Mouse (Mus musculus) common myeloid progenitor, adult 5-6 weeks (primary cell): ENCODE results near the gene Dgcr2. TPM values are rescaled to one million over a fixed set of nuclear protein-coding genes. Genes with fewer than 3 reads are reported as not detected.

Experiments
- ATAC-seq: replicated peaks from 2 replicates; pipeline ENCODE4 v1.8.0; 2016; ENCODE audit warnings: low read depth, mild to moderate bottlenecking, moderate TSS enrichment, inconsistent platforms; ENCODE audit not compliant: poor library complexity, severe bottlenecking
- total RNA-seq: library from RNA; stranded (forward); fragments of 200-1000, 187-1606 nt; gene quantifications from 2 replicates; pipeline ENCODE4 v1.2.3, GENCODE M21; 2017

The Dgcr2 gene
- total RNA-seq, 1 experiment from 2014 or later: 43.8 TPM

DNA sequence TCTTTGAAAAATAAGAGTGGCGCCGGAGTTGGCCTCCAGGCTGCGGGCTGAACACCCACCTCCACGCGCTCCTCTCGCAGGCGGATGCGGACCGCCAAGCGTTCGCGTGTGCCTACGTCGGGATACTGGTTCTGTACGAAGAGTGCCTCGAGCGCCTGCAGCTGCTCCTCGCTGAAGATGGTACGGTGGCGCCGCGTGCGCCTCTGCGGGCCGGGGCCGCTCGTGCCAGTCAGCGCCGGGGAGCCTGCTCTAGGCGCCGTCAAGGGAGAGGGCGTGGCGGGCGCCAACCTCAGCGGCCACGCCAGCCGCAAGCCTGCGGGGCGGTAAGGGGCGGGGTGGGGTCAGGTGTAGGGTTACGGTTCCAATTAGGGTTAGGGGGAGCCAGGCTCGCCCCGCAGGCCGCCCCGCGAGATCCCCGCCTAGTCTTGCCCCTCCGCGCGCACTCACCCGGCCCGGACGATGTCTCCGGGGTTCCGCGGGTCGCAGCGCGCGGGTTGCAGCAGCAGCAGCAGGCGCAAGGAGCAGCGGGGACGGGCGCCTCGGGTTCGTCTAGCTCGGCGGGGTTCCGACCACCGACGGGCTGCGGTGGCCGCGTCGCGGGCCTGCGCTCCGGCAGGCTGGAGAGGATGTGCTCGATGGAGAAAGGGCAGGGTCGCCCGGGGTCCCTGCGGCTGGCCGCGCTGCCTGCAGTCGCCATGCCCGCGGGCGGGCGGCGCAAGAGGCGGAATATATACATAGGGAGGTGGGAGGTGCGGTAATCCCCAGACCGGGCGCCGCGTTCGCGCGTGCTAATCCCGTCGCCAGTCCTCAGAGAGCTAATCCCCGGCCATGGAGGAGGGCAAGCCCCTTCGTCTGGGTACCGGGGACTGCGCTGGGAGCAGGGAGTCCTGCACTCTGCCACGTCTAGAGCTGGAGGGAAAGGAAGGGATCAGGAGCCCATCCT is 16.2 kb upstream of the Dgcr2 start, which contains the start of gene Gsc2:
Gsc2 (minus strand) TSS at position 753 of the 943 bp plus-strand sequence.
- ATAC-seq: peak; percentile 10; the same call in 1 of the 2 replicates

DNA sequence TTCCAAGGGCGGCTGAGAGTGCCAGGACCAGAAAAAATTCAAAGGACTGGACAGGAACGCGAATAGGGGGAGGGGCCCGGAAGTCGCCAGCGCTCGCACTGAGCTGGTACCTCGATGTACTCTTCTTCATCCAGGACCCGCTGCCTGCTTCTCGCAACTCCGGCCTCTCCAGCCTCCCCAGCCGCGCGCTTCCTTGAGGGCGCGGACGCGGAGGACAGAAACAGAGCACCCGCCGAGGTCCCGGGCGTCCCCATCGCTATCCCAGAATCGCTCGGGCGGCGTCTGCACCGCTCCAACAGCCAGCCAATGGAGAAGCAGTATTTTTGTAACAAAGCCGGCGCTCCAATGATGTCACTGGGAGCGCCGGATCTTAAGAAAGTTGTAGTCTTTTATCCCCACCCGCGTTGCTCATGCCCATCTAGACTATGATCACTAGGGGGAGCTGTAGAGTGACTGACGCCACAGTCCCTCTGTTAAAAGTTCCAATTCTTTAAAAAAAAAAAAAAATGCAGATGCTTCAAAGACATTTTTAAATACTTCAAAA is 12.8 kb upstream of the Dgcr2 start, which contains the start of gene Ess2:
Ess2 (minus strand) TSS at position 297 of the 544 bp plus-strand sequence.
- ATAC-seq: peak; percentile 95

DNA sequence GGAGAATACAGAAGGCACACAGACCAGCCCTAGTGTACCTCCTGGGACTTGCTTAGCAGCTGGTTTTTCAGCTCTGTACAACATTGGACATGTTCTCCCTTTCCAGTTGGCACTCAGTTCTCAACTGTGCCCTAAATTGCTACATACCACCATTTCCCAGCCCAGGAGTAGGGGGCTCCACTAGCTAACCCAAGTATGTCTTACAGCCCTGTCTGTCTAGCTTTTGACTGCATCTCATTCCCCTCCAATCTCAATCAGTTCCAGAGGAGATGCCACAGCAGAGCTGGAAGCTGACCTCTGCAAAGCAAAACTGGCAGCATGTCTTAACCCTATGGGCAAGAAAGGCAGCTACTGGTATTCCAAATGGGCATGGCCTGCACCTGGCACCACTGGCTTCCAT is 2.3 kb downstream of the Dgcr2 start:
- ATAC-seq: no peak

- ATAC-seq: no peak
These were observed 4.4 kb downstream of the Dgcr2 start, which contains the start of gene Tssk1 for GRCm38 (mm10) chr16:17893923-17894322. Gene Tssk1, plus strand, starts transcription at chr16:17894223.

GRCm38 (mm10) chr16:17892606-17893005 is 5.8 kb downstream of the Dgcr2 start:
- no peak for ATAC-seq

DNA sequence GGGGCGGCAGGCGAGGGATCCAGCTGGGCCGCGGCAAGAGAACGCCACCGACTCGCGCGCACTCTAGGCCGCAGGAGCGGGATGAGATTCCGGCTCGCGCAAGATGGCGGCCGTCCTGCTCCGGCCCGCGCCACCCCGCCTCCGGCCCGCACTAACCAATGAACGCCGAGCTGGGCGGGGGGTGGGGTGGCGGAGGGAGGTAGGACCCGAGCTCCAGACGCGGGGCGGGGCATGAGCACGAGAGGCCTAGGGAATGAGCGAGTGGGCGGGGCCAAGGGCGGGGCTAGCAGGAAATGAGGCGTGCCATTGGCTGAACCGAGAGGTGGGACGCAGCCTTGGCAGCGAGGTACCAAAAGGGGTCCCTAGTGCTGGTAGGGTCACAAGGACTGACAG is 6.8 kb downstream of the Dgcr2 start, which contains the start of gene Gm20518:
Gm20518 (minus strand) TSS at position 105 of the 393 bp plus-strand sequence.
- ATAC-seq: peak; percentile 92

DNA sequence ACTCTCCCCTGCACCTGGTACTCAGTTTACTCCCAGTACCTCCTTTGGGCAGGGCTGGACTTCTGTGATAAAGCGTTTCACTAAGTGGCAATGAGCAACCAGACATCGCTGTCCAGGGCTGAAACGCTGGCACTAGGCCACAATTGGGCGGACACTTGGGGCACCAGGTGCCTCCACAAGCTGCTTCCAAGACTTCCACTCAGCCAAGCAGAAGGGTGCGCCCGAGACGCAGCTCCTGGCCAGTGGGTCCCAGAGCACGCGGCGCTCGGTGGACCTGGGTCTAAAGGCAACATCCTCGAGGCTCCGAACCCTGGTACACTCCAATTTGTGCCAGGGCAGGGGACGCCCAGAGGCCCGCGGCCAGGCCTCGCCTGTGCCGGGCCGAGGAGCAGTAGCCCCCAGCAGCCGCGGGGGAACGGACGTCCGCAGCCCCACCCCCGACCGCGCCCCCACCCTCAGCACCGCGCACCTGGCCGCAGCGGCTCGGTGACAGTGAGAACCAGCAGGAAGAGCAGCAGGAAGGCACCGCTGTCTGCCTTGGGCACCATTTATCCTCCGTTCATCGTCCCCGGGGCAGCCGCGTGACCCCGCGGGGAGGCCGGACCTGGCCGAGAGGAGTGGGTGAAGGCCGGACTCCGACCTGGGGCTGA is 7.3 kb downstream of the Dgcr2 start:
- peak; percentile 29 for ATAC-seq

- ATAC-seq: no peak
These were observed 8.0 kb downstream of the Dgcr2 start for GRCm38 (mm10) chr16:17890342-17890727.

DNA sequence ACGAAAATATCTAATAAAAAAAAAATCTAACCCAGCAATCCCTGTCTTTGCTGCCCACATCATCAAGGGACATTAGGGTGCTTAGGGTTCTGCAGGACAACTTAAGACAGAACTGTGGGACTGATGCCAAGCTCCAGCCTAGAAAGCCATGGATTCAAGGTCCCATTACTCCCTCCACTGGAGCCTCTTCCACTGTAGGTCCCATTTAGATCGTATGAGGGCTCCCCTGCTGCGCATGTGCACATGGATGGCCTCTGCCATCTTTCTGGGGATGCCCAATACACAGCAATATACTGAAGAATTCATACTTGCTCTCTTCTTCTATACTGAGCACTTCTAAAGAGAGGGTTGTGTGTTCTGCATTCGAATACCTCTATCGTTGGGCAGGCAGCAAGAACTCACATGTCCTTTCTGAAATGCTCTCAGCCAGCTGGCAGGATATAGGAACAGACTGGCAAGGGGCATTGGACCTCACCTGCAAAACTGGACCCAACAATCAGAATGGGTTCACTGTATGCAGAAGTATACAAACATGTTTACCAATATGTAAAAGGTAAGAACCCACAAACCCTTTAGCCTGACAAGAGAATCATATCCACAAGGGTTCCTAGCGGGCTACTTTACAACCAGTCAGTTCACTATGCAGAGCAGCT is 8.5 kb downstream of the Dgcr2 start:
- ATAC-seq: no peak

GRCm38 (mm10) chr16:17884116-17884515 is 14.2 kb downstream of the Dgcr2 start:
- ATAC-seq: no peak

DNA sequence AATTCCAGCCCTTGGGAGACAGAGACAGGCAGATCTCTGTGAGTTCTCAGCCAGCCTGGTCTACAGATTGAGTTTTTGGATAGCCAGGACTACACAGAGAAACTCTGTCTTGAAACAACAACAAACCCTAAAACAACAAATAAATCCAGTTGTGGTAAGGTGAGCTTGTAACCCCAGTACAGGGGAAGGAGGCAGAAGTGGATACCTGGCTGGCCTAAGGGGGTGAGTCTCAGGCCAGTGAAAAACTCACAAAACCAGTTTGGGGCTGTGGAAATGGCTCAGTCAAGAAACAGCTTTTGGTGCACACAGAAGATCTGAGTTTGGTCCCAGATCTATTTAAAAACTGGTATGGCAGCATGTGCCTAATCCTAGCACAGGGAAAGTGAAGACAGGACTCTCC is 16.2 kb downstream of the Dgcr2 start:
- no peak for ATAC-seq

GRCm38 (mm10) chr16:17879571-17879970 is 18.8 kb downstream of the Dgcr2 start:
- no peak for ATAC-seq

GRCm38 (mm10) chr16:17876096-17876495 is 22.3 kb downstream of the Dgcr2 start:
- ATAC-seq: no peak

DNA sequence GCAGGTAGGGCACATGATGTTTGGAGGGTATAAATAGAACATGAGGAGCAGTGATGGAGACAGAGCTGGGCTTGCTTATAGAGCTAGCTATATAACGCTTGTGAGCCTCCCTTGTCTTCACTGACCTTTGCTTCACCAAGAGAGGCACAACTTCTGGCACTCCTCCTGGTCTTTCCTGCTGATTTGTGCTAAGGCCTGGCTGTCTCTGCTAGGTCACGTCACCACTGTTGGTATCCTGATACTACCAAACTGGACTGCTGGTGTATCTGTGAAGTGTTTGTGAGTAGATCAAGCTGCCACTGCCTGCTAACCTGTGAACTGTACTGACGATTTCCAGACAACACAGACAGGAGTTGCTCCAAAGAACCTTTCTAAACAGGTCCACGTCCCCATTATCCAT is 23.2 kb downstream of the Dgcr2 start:
- no peak for ATAC-seq

DNA sequence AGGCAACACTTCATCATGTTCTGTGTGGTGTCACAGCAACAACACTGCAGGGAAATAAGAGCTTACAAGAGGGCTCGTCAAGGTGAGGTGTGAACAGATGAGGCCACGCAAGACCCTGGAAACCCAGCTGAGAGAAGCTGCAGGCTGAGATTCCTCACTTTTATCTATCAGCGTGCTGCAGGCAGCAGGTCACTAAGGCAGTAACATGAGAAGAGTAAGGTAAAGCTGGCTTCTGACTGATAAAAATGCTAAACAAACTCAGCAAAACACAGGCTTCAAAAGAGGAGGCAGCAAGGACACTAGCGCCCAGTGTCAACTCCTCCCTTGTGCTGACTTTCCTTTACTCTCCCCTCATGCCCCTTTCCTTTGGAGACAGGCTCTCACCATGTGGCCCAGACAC is 25.4 kb downstream of the Dgcr2 start:
- no peak for ATAC-seq

- 0 out of 2 replicates have a peak, but pooled peaks have one; percentile 42 for ATAC-seq
These were observed 27.1 kb downstream of the Dgcr2 start for GRCm38 (mm10) chr16:17871248-17871647.

DNA sequence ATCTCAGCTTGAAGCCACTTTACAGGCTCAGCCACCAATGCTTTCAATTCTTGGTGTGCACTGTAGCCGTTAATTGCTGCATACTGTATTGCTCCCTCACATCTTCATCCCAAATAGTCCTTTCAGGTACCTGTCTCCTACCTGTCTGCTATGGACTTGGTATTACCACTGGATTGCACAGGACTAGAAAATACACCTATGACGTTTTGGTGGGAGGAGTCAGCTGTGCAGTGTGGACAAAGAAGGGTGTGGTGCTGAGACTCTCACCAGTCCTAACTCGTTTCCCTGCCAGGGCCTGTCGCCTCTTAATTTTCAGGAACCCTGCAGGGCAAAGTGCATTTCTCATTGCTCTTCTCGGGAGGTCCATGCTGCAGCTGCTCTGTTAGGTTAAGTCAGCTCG is 32.6 kb downstream of the Dgcr2 start:
- ATAC-seq: no peak

DNA sequence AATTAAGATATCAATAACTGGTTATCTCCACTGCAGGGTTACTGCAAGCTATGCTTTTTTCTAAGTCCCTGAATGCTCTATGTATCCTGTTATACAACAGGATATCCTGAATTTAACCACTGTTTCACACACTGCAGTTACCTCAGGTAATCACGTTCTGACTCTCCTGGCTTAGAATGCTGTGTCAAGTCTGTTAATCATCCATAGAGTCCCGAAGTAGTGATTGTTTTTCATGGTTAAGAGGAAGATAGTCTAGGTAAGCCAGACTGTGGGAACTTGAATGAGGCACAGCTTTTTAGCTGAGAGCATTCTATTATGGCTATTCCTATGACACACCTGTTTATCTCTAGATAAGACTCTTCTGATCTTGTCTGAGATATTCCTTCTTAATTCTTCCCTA is 33.1 kb downstream of the Dgcr2 start:
- no peak for ATAC-seq

DNA sequence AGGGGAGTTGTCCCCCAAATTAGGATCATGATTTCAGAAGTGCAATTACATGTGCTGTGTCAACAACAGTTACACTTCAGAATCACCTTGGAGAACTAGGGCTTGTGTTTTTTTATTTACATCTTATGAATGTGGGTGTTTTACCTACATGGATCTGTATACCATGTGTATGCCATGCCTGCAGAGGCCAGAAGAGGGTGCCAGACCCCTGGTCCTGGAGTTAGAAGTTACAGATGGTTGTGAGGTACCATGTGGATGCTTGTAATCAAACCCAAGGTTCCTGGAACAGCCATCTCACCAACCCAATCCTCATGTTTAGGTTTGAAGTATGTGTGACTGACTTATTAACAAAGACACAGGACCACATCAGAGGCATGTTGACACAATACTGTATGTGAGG is 39.8 kb downstream of the Dgcr2 start:
- peak; percentile 78 for ATAC-seq

DNA sequence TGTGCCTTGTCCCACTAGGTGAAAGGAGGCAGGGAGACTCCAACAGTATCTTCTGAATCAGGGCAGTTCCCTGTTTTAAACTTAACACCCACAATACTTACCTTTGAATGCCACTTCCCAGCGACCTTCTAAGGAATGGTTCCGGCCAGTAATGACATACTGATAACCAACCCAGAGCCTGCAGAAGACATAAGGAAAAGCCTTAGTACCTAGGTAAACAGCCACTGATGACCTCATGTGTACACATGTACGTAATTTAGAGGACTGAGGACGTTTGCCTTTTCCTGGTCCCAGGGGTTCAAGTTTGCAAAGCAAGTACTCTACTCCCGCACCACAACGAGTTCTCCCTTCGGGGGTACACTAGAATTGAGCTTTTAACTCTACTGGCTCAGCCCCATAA is 41.2 kb downstream of the Dgcr2 start:
- no peak for ATAC-seq
